Mouse (Mus musculus): ENCODE data around the gene Lhfpl5. TPM values are rescaled to one million over a fixed set of nuclear protein-coding genes. Genes with fewer than 3 reads are reported as not detected.

The Lhfpl5 gene
- 0.06 and 0.22 TPM in 2 replicates for polyA plus RNA-seq (2015; fragmentation: Nextera tagmentation; extraction: Ambion mirVana)

DNA sequence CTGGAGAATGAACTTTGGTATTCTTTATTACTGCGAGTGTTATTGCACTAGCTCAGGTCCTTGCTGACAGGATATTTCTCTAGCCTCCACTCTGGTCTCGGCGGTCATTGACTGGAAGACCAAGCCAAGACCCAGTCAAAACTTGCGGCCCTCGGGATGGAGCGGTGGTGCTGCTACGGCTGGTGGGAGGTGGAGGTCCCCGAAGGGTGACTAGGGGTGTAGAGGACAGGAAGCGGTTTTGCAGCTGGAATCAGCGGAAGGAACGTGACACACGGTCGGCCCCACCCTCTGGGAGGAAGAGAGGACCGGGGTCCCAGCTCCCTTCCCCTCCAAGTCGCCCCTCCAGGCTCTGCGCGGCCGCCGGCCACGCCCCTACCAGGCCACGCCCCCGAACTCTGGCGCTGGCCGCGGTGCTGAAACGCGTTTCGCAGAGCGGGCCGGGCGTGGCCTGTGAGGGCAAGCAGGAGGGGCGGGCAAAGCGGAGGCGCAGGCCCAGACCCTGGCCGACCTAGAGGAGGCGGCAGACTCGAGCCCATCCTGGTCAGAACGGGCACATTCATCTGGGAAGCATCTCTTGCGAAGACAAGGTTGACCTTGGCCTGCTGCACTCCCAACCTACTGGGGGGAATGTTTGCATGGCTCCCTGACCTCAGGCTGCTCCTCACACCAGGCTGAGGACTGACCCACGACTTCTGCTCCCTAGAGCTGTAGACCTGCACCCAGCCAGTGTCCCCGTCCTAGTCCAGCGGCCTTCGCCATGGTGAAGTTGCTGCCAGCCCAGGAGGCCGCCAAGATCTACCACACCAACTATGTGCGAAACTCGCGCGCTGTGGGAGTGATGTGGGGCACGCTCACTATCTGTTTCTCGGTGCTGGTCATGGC lies at the start of gene Lhfpl5:
Gene Lhfpl5, plus strand, starts transcription at position 398 of the 882 bp plus-strand sequence.
- WGBS (ENCODE audit: insufficient replicate concordance) = 14% methylated on average over 50 of the region's 50 CpGs
- 0 out of 2 replicates have a peak within 1 kb of the TSS, but pooled peaks have one; percentile 0 for H3K4me3 ChIP-seq (ENCODE audit: low read depth, low read length)

DNA sequence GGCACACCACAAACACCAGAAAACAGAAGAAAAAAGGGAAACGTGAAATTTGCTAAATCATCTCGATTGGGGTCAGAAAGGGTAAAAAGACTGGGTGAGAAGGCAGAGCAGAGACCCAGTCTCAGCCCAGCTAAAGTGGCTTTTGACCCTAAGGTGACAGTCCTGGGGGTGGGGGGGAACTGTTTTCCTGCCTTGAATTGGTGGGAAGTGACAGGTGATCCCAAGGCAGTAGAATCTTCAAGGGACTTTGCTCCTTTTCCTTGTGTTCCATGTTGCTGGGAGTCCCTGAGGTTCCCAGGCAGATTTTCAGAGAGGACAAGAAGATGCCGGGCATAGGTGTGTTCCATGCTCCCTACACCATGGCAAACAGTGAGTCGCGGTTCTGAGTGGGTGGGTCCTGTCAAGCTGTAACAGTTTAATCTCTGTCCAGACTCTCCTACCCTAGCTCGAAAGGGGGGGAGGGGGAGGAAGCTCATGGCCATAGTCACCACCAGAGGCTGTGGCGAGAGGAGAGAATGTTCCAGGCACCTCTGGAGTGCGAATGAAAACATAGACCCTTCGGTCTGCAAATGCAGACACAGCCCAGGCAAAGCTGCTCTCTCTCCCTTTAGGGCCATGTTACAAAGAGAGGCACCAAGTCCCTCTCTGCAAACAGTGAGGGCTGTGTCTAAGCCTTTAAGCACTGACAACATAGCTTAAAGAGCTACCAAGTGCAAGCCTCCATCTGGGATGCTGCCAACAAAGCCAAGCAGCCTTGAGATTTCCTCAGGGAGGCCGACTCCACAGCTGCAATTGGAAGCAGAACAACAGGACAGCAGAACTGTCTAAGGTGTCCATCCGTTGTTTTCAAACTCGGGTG lies 48.0 kb upstream of the Lhfpl5 start:
- ATAC-seq (ENCODE audit: low read depth) = no peak
- Histone ChIP-seq H3K36me3 (ENCODE audit: control insufficient read depth, insufficient read depth) (no peaks in the 10 kb centered on the region), H3K27me3 (ENCODE audit: control insufficient read depth, insufficient read depth, low read depth, low read length) (peaks cover 12% of the 10 kb centered on the region), H3K4me3 (ENCODE audit: low read depth, low read length) (no peak overlapping the region), H3K4me2 (ENCODE audit: low read depth, low read length) (peak overlapping the region; percentile 35; the same call in 1 of the 2 replicates), H3K27ac (ENCODE audit: low read length) (no peak overlapping the region), H3K9ac (ENCODE audit: low read depth, low read length) (no peak overlapping the region), H3K4me1 (ENCODE audit: control insufficient read depth, low read depth, low read length) (peaks cover 6% of the 10 kb centered on the region), H3K9me3 (replicated peaks; ENCODE audit: control insufficient read depth, low read length) (no peaks in the 10 kb centered on the region)
- WGBS (ENCODE audit: insufficient replicate concordance) = 26% methylated on average over 12 of the region's 12 CpGs

More for the DNA sequence above, at the start of gene Lhfpl5:
- Histone ChIP-seq H3K4me1 (ENCODE audit: control insufficient read depth, low read depth, low read length) (peaks cover 3% of the 10 kb centered on the region; the same call in 1 of the 2 replicates), H3K9me3 (replicated peaks; ENCODE audit: control insufficient read depth, low read length) (no peaks in the 10 kb centered on the region), H3K36me3 (ENCODE audit: control insufficient read depth, insufficient read depth) (no peaks in the 10 kb centered on the region), H3K27me3 (ENCODE audit: control insufficient read depth, insufficient read depth, low read depth, low read length) (peaks cover 3% of the 10 kb centered on the region; the same call in 1 of the 2 replicates), H3K4me2 (ENCODE audit: low read depth, low read length) (0 out of 2 replicates have a peak within 1 kb of the TSS, but pooled peaks have one; percentile 19), H3K9ac (ENCODE audit: low read depth, low read length) (no peak within 1 kb of the TSS), H3K27ac (ENCODE audit: low read length) (no peak within 1 kb of the TSS)
- peak; percentile 45 for ATAC-seq (ENCODE audit: low read depth)

DNA sequence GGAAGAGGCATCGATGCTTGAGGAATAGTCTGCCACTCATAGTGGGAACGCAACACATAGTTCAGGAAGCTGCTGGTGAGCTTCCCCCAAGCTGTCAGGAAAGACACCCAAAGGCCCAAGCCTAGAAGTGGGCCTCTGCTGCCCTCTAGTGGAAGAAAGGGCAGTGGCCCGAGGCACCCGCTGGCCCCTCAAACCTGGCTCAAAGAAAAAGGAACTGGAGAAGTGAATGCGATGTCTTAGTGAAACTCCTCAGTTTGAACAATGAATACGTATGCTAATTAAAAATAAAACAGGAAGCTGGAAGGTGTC lies 47.4 kb upstream of the Lhfpl5 start:
- Histone ChIP-seq H3K4me2 (ENCODE audit: low read depth, low read length) (peak overlapping the region; percentile 35; the same call in 1 of the 2 replicates), H3K36me3 (ENCODE audit: control insufficient read depth, insufficient read depth) (no peaks in the 10 kb centered on the region), H3K27me3 (ENCODE audit: control insufficient read depth, insufficient read depth, low read depth, low read length) (peaks cover 6% of the 10 kb centered on the region), H3K9me3 (replicated peaks; ENCODE audit: control insufficient read depth, low read length) (no peaks in the 10 kb centered on the region), H3K9ac (ENCODE audit: low read depth, low read length) (no peak overlapping the region), H3K4me3 (ENCODE audit: low read depth, low read length) (no peak overlapping the region), H3K27ac (ENCODE audit: low read length) (no peak overlapping the region), H3K4me1 (ENCODE audit: control insufficient read depth, low read depth, low read length) (peaks cover 6% of the 10 kb centered on the region)
- WGBS (ENCODE audit: insufficient replicate concordance) = 0% methylated on average over 6 of the region's 6 CpGs
- ATAC-seq (ENCODE audit: low read depth) = no peak

DNA sequence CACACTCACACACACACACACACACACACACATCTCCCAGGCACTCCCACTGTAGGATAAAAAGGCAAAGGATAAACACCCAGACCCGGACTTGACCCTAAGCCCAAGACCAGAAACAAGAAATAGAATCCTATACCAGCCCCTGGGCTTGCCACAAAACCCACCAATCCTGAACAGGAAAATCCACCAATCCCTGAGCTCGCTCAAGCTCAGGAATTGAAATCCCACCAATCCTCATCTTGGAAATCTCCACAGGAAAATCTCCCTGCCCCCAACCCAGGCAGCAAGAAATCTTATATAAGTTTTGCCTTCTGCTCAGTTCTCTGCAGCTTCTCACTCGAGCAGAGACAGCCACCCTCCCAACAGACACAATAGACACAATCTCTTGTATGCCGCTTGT lies 46.3 kb upstream of the Lhfpl5 start:
- Histone ChIP-seq H3K9me3 (replicated peaks; ENCODE audit: control insufficient read depth, low read length) (no peaks in the 10 kb centered on the region), H3K4me1 (ENCODE audit: control insufficient read depth, low read depth, low read length) (peaks cover 6% of the 10 kb centered on the region), H3K4me3 (ENCODE audit: low read depth, low read length) (no peak overlapping the region), H3K36me3 (ENCODE audit: control insufficient read depth, insufficient read depth) (no peaks in the 10 kb centered on the region), H3K27me3 (ENCODE audit: control insufficient read depth, insufficient read depth, low read depth, low read length) (no peaks in the 10 kb centered on the region), H3K27ac (ENCODE audit: low read length) (no peak overlapping the region), H3K4me2 (ENCODE audit: low read depth, low read length) (no peak overlapping the region), H3K9ac (ENCODE audit: low read depth, low read length) (no peak overlapping the region)
- 50% methylated on average over 4 of the region's 4 CpGs for WGBS (ENCODE audit: insufficient replicate concordance)
- no peak for ATAC-seq (ENCODE audit: low read depth)

DNA sequence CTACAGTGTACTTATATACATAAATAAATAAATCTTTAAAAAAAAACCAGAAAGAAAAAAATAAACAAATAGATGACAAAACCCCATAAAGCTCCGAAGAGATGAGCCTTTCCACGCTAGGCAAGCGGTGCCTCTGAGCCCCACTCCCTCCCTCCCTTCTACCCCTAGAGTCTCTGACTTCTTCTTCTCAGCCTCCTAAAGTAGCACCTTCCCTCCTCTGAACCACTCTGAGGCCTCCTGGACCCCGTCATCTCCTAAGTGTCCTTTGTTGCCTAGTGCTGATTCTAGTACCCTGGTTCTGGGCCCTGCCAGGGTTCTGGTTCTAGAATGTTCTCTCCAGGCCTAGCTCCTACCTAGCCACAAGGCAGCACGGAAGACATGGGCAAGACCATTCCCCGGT lies 44.9 kb upstream of the Lhfpl5 start, which contains the start of gene Armc12:
Gene Armc12, plus strand, starts transcription at position 301 of the 400 bp plus-strand sequence.
- Histone ChIP-seq H3K4me2 (ENCODE audit: low read depth, low read length) (no peak within 1 kb of the TSS), H3K4me1 (ENCODE audit: control insufficient read depth, low read depth, low read length) (peaks cover 6% of the 10 kb centered on the region), H3K27ac (ENCODE audit: low read length) (no peak within 1 kb of the TSS), H3K36me3 (ENCODE audit: control insufficient read depth, insufficient read depth) (no peaks in the 10 kb centered on the region), H3K4me3 (ENCODE audit: low read depth, low read length) (no peak within 1 kb of the TSS), H3K9me3 (replicated peaks; ENCODE audit: control insufficient read depth, low read length) (no peaks in the 10 kb centered on the region), H3K27me3 (ENCODE audit: control insufficient read depth, insufficient read depth, low read depth, low read length) (no peaks in the 10 kb centered on the region), H3K9ac (ENCODE audit: low read depth, low read length) (no peak within 1 kb of the TSS)
- WGBS (ENCODE audit: insufficient replicate concordance) = 65% methylated on average over 6 of the region's 6 CpGs
- no peak for ATAC-seq (ENCODE audit: low read depth)

DNA sequence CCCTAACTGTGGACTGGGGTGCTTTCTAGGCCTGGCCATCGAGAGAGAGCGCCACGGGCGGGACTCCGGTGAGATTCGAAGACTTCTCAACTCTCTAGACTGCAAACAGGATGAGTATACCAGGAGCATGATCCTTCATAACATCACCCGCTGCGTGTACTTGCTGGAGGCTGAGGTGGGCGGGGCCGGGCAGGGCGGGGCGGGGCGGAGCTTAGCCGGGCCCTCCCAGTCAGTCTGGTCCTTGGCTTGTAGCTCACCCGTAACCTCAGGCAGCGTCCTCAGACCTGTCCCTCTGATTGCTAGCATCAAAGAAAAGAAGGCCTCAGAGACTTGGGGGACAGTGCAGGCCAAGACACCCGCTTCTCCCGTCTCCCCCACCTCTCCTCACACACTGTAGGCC lies 43.5 kb upstream of the Lhfpl5 start:
- no peak overlapping the region for H3K9ac ChIP-seq (ENCODE audit: low read depth, low read length)
- 17% methylated on average over 18 of the region's 18 CpGs for WGBS (ENCODE audit: insufficient replicate concordance)
- H3K9me3 ChIP-seq (replicated peaks; ENCODE audit: control insufficient read depth, low read length) = no peaks in the 10 kb centered on the region
- ATAC-seq (ENCODE audit: low read depth) = 0 out of 2 replicates have a peak, but pooled peaks have one; percentile 30
- H3K36me3 ChIP-seq (ENCODE audit: control insufficient read depth, insufficient read depth) = no peaks in the 10 kb centered on the region
- no peaks in the 10 kb centered on the region for H3K27me3 ChIP-seq (ENCODE audit: control insufficient read depth, insufficient read depth, low read depth, low read length)
- H3K27ac ChIP-seq (ENCODE audit: low read length) = no peak overlapping the region
- peaks cover 6% of the 10 kb centered on the region for H3K4me1 ChIP-seq (ENCODE audit: control insufficient read depth, low read depth, low read length)
- H3K4me2 ChIP-seq (ENCODE audit: low read depth, low read length) = no peak overlapping the region
- H3K4me3 ChIP-seq (ENCODE audit: low read depth, low read length) = no peak overlapping the region

DNA sequence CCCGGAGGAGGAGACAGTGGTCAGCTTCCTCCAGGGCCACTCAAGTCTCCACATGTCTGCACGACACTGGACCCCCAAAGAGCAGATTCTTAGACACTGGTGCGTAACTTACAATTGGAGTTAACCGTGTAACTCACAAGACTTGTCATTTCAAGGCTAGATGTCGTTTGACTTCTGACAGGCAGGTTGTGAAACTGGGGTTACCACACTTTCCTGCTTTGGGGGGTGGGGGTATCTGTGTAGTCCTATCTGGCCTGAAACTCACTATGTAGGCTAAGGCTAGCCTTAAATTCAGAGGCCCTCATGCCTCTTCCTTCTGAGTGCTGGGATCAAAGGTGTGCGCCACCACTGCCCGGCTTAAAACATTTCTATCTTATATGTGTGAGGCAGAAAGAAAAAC lies 42.9 kb upstream of the Lhfpl5 start:
- Histone ChIP-seq H3K9me3 (replicated peaks; ENCODE audit: control insufficient read depth, low read length) (no peaks in the 10 kb centered on the region), H3K4me3 (ENCODE audit: low read depth, low read length) (no peak overlapping the region), H3K4me1 (ENCODE audit: control insufficient read depth, low read depth, low read length) (peaks cover 3% of the 10 kb centered on the region), H3K27ac (ENCODE audit: low read length) (no peak overlapping the region), H3K36me3 (ENCODE audit: control insufficient read depth, insufficient read depth) (no peaks in the 10 kb centered on the region), H3K4me2 (ENCODE audit: low read depth, low read length) (no peak overlapping the region), H3K27me3 (ENCODE audit: control insufficient read depth, insufficient read depth, low read depth, low read length) (no peaks in the 10 kb centered on the region), H3K9ac (ENCODE audit: low read depth, low read length) (no peak overlapping the region)
- 62% methylated on average over 7 of the region's 7 CpGs for WGBS (ENCODE audit: insufficient replicate concordance)
- ATAC-seq (ENCODE audit: low read depth) = no peak

DNA sequence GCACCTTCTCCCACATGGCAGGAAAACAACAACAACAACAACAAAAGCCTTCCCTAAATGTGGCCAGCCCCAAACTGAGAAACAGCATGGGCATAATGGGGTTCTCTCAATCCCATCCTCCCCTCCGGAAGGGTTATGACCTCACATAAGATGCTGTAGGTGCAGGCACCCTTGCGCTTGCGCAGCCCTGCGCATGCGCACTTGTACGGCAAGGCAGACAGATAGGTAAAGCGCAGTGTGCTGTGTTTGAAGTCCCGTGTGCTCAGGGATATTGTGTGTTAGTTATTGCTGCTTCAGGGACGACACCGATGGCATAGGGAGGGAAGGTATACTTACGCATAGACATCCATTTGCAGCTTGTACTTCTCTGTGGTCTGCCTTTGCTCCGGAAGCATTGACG lies 42.1 kb upstream of the Lhfpl5 start:
- no peak overlapping the region for H3K4me3 ChIP-seq (ENCODE audit: low read depth, low read length)
- no peaks in the 10 kb centered on the region for H3K9me3 ChIP-seq (replicated peaks; ENCODE audit: control insufficient read depth, low read length)
- H3K4me1 ChIP-seq (ENCODE audit: control insufficient read depth, low read depth, low read length) = no peaks in the 10 kb centered on the region
- H3K27ac ChIP-seq (ENCODE audit: low read length) = no peak overlapping the region
- no peak overlapping the region for H3K9ac ChIP-seq (ENCODE audit: low read depth, low read length)
- H3K36me3 ChIP-seq (ENCODE audit: control insufficient read depth, insufficient read depth) = no peaks in the 10 kb centered on the region
- no peaks in the 10 kb centered on the region for H3K27me3 ChIP-seq (ENCODE audit: control insufficient read depth, insufficient read depth, low read depth, low read length)
- 78% methylated on average over 13 of the region's 13 CpGs for WGBS (ENCODE audit: insufficient replicate concordance)
- no peak overlapping the region for H3K4me2 ChIP-seq (ENCODE audit: low read depth, low read length)
- no peak for ATAC-seq (ENCODE audit: low read depth)

All from liver, embryonic 16.5 days (tissue).